Mouse (Mus musculus): ENCODE data around the gene Cort. TPM values are rescaled to one million over a fixed set of nuclear protein-coding genes. Genes with fewer than 3 reads are reported as not detected.
A peak's percentile ranks its signal among the peaks of the same experiment; 100 is the strongest.

Cort gene
- polyA plus RNA-seq (2012; rRNA removed) (0.23 and 0.26 TPM in 2 replicates), polyA plus RNA-seq (2014; fragmentation: Nextera tagmentation; extraction: Ambion mirVana) (0.32 and 0.59 TPM in 2 replicates)

- DNase-seq (ENCODE audit: low spot score): no peak
- Histone ChIP-seq H3K4me2 (replicated peaks; ENCODE audit: low read depth, low read length, severe bottlenecking) (no peak within 1 kb of the TSS), H3K9me3 (ENCODE audit: control insufficient read depth, low read length) (no peaks in the 10 kb centered on the region), H3K4me3 (replicated peaks; ENCODE audit: low read length) (no peak within 1 kb of the TSS), H3K27me3 (ENCODE audit: control insufficient read depth, insufficient read depth, low read length) (no peaks in the 10 kb centered on the region), H3K9ac (ENCODE audit: low read depth, low read length, severe bottlenecking) (no peak within 1 kb of the TSS; the same call in 1 of the 2 replicates), H3K36me3 (ENCODE audit: control insufficient read depth, insufficient read depth, low read length) (peaks cover 19% of the 10 kb centered on the region; the same call in 1 of the 2 replicates), H3K4me1 (ENCODE audit: control insufficient read depth, insufficient read depth, low read length) (peaks cover 2% of the 10 kb centered on the region; the same call in 1 of the 2 replicates), H3K27ac (replicated peaks; ENCODE audit: low read depth, low read length) (no peak within 1 kb of the TSS)
- no peak for TF ChIP-seq POLR2A (IDR thresholded peaks at IDR 0.05; ENCODE audit: borderline replicate concordance, extremely low read depth, insufficient read depth, insufficient read length)
- ATAC-seq (ENCODE audit: low FRiP score, low read depth): no peak
- 79% methylated on average over 11 of the region's 11 CpGs for WGBS
Observed at GRCm38 (mm10) chr4:149126663-149127062, at the start of gene Cort. Cort (minus strand) TSS chr4:149126763.

- Histone ChIP-seq H3K4me2 (replicated peaks; ENCODE audit: low read depth, low read length, severe bottlenecking) (no peak overlapping the region), H3K36me3 (ENCODE audit: control insufficient read depth, insufficient read depth, low read length) (peaks cover 4% of the 10 kb centered on the region), H3K4me1 (ENCODE audit: control insufficient read depth, insufficient read depth, low read length) (peaks cover 6% of the 10 kb centered on the region), H3K4me3 (replicated peaks; ENCODE audit: low read length) (no peak overlapping the region), H3K9me3 (ENCODE audit: control insufficient read depth, low read length) (no peaks in the 10 kb centered on the region), H3K27ac (replicated peaks; ENCODE audit: low read depth, low read length) (no peak overlapping the region), H3K9ac (ENCODE audit: low read depth, low read length, severe bottlenecking) (no peak overlapping the region), H3K27me3 (ENCODE audit: control insufficient read depth, insufficient read depth, low read length) (no peaks in the 10 kb centered on the region)
- WGBS: 91% methylated on average over 6 of the region's 6 CpGs
- ATAC-seq (ENCODE audit: low FRiP score, low read depth) (no peak), DNase-seq (ENCODE audit: low spot score) (no peak)
- TF ChIP-seq POLR2A (IDR thresholded peaks at IDR 0.05; ENCODE audit: borderline replicate concordance, extremely low read depth, insufficient read depth, insufficient read length): no peak
Observed at GRCm38 (mm10) chr4:149173661-149174060, 47.1 kb upstream of the Cort start.

- H3K27ac ChIP-seq (replicated peaks; ENCODE audit: low read depth, low read length): peak overlapping the region; percentile 72
- peak; percentile 55 for DNase-seq (ENCODE audit: low spot score)
Observed at GRCm38 (mm10) chr4:149172666-149173065, 46.1 kb upstream of the Cort start.

GRCm38 (mm10) chr4:149172083-149172482 lies 45.5 kb upstream of the Cort start:
- H3K4me3 ChIP-seq (replicated peaks; ENCODE audit: low read length): no peak overlapping the region
- H3K36me3 ChIP-seq (ENCODE audit: control insufficient read depth, insufficient read depth, low read length): no peaks in the 10 kb centered on the region; the same call in 1 of the 2 replicates
- no peak overlapping the region for H3K4me2 ChIP-seq (replicated peaks; ENCODE audit: low read depth, low read length, severe bottlenecking)
- peak overlapping the region; percentile 72 for H3K27ac ChIP-seq (replicated peaks; ENCODE audit: low read depth, low read length)
- H3K9ac ChIP-seq (ENCODE audit: low read depth, low read length, severe bottlenecking): no peak overlapping the region
- no peak for TF ChIP-seq POLR2A (IDR thresholded peaks at IDR 0.05; ENCODE audit: borderline replicate concordance, extremely low read depth, insufficient read depth, insufficient read length)
- H3K4me1 ChIP-seq (ENCODE audit: control insufficient read depth, insufficient read depth, low read length): peaks cover 6% of the 10 kb centered on the region
- ATAC-seq (ENCODE audit: low FRiP score, low read depth) (no peak), DNase-seq (ENCODE audit: low spot score) (no peak)
- no peaks in the 10 kb centered on the region for H3K27me3 ChIP-seq (ENCODE audit: control insufficient read depth, insufficient read depth, low read length)
- H3K9me3 ChIP-seq (ENCODE audit: control insufficient read depth, low read length): no peaks in the 10 kb centered on the region
- 90% methylated on average over 5 of the region's 5 CpGs for WGBS

More at GRCm38 (mm10) chr4:149172666-149173065, 46.1 kb upstream of the Cort start:
- peak; percentile 68 for ATAC-seq (ENCODE audit: low FRiP score, low read depth)
- Histone ChIP-seq H3K9ac (ENCODE audit: low read depth, low read length, severe bottlenecking) (no peak overlapping the region), H3K9me3 (ENCODE audit: control insufficient read depth, low read length) (no peaks in the 10 kb centered on the region), H3K4me1 (ENCODE audit: control insufficient read depth, insufficient read depth, low read length) (peaks cover 6% of the 10 kb centered on the region), H3K4me3 (replicated peaks; ENCODE audit: low read length) (no peak overlapping the region), H3K4me2 (replicated peaks; ENCODE audit: low read depth, low read length, severe bottlenecking) (no peak overlapping the region), H3K36me3 (ENCODE audit: control insufficient read depth, insufficient read depth, low read length) (no peaks in the 10 kb centered on the region; the same call in 1 of the 2 replicates), H3K27me3 (ENCODE audit: control insufficient read depth, insufficient read depth, low read length) (no peaks in the 10 kb centered on the region)
- WGBS: 34% methylated on average over 2 of the region's 2 CpGs
- TF ChIP-seq POLR2A (IDR thresholded peaks at IDR 0.05; ENCODE audit: borderline replicate concordance, extremely low read depth, insufficient read depth, insufficient read length): no peak

GRCm38 (mm10) chr4:149171581-149171981 lies 45.0 kb upstream of the Cort start:
- H3K4me2 ChIP-seq (replicated peaks; ENCODE audit: low read depth, low read length, severe bottlenecking): no peak overlapping the region
- ATAC-seq (ENCODE audit: low FRiP score, low read depth) (no peak), DNase-seq (ENCODE audit: low spot score) (no peak)
- H3K27ac ChIP-seq (replicated peaks; ENCODE audit: low read depth, low read length): 0 out of 2 replicates have a peak overlapping the region, but pooled peaks have one; percentile 5
- peaks cover 6% of the 10 kb centered on the region for H3K4me1 ChIP-seq (ENCODE audit: control insufficient read depth, insufficient read depth, low read length)
- 71% methylated on average over 5 of the region's 5 CpGs for WGBS
- TF ChIP-seq POLR2A (IDR thresholded peaks at IDR 0.05; ENCODE audit: borderline replicate concordance, extremely low read depth, insufficient read depth, insufficient read length): no peak
- no peak overlapping the region for H3K4me3 ChIP-seq (replicated peaks; ENCODE audit: low read length)
- no peaks in the 10 kb centered on the region for H3K27me3 ChIP-seq (ENCODE audit: control insufficient read depth, insufficient read depth, low read length)
- no peaks in the 10 kb centered on the region; the same call in 1 of the 2 replicates for H3K36me3 ChIP-seq (ENCODE audit: control insufficient read depth, insufficient read depth, low read length)
- H3K9ac ChIP-seq (ENCODE audit: low read depth, low read length, severe bottlenecking): no peak overlapping the region
- H3K9me3 ChIP-seq (ENCODE audit: control insufficient read depth, low read length): no peaks in the 10 kb centered on the region

All from limb, embryonic 14.5 days (tissue).